ENCODE assay signal across 12 mouse cellular contexts in the genomic region with DNA sequence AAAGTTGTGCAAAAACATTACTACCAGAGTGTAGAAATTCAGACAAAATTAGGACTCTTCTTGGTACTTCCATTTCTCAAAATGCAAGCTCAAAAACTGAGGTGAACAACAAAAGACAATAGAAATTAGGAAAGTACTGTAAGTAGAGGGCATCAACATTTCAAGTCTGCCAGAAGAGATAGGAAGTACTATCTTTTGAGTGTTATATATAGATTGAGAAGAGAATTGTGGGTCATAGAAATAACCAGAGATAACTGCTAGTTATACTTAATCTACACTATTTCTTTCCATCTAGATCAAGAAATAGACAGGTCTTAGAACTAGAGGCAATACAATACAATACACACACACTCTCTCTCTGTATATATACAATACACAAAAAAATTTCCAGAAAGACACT. TPM values are rescaled to one million over a fixed set of nuclear protein-coding genes. Genes with fewer than 3 reads are reported as not detected.
DNase-seq lines count a peak whose midpoint lies in the region; ATAC-seq and TF ChIP-seq lines count a peak whose summit lies in the region.
"Had no signal": no experiment of that assay in that cellular context is flagged by ENCODE, and none has a peak within 500 bp of the region (broad histone marks: within the 10 kb centered on the region; RNA-seq: fewer than 3 reads in every experiment).

No protein-coding gene starts in this region.

- intact Hi-C loops in heart, postnatal 25 days (cut with DNase I), result no loop called here

- no peaks in the 10 kb centered on the region for H3K9me3 ChIP-seq in heart, embryonic 13.5 days
- no peaks in the 10 kb centered on the region for H3K9me3 ChIP-seq in neural tube, embryonic 13.5 days
- H3K9me3 ChIP-seq in liver, embryonic 12.5 days (replicated peaks), result no peaks in the 10 kb centered on the region

- H3K4me1 ChIP-seq in heart, embryonic 13.5 days, result peaks cover 57% of the 10 kb centered on the region
- H3K4me1 ChIP-seq in neural tube, embryonic 13.5 days (replicated peaks), result peaks cover 39% of the 10 kb centered on the region
- H3K4me1 ChIP-seq in liver, embryonic 12.5 days, result peaks cover 57% of the 10 kb centered on the region

- H3K4me2 ChIP-seq in heart, embryonic 13.5 days, result peak overlapping the region; percentile 83
- peak overlapping the region; percentile 84; the same call in 1 of the 2 replicates for H3K4me2 ChIP-seq in neural tube, embryonic 13.5 days
- H3K4me2 ChIP-seq in liver, embryonic 12.5 days, result peak overlapping the region; percentile 81
- H3K4me2 ChIP-seq in myocyte (ENCODE audit: low read depth), result peak overlapping the region; percentile 77

- no peak for TF ChIP-seq POLR2A in myocyte (IDR thresholded peaks at IDR 0.05; ENCODE audit: insufficient read length, low read depth)

- peaks cover 75% of the 10 kb centered on the region for H3K79me2 ChIP-seq in myocyte (ENCODE audit: control insufficient read depth, insufficient read depth)

- 0 out of 2 replicates have a peak overlapping the region, but pooled peaks have one; percentile 47 for H3K9ac ChIP-seq in heart, embryonic 13.5 days
- no peak overlapping the region for H3K9ac ChIP-seq in neural tube, embryonic 13.5 days
- H3K9ac ChIP-seq in liver, embryonic 12.5 days, result peak overlapping the region; percentile 31; the same call in 1 of the 2 replicates

- DNase-seq in heart, postnatal 25 days (ENCODE audit: low spot score), result no peak
- no peak for DNase-seq in neural tube, embryonic 10.5 days (ENCODE audit: extremely low spot score, low spot score)
- no peak for DNase-seq in ovary, postnatal 14 days (ENCODE audit: low spot score)
- DNase-seq in gastrocnemius, postnatal 25 days, result no peak
- DNase-seq: cerebellum, postnatal 10 days; heart, adult 18-20 months had no signal

- no peak overlapping the region for H3ac ChIP-seq in myocyte (ENCODE audit: control insufficient read depth, insufficient read length)

- no peaks in the 10 kb centered on the region for H3K36me3 ChIP-seq in heart, embryonic 13.5 days
- no peaks in the 10 kb centered on the region for H3K36me3 ChIP-seq in neural tube, embryonic 13.5 days
- no peaks in the 10 kb centered on the region for H3K36me3 ChIP-seq in liver, embryonic 12.5 days
- H3K36me3 ChIP-seq in myocyte (ENCODE audit: control insufficient read depth, insufficient read depth), result no peaks in the 10 kb centered on the region

- 0 out of 2 replicates have a peak overlapping the region, but pooled peaks have one; percentile 28 for H3K4me3 ChIP-seq in heart, embryonic 13.5 days
- H3K4me3 ChIP-seq in neural tube, embryonic 13.5 days, result no peak overlapping the region
- H3K4me3 ChIP-seq in liver, embryonic 12.5 days, result peak overlapping the region; percentile 22
- H3K4me3 ChIP-seq in myocyte, result no peak overlapping the region

- ATAC-seq in heart, embryonic 13.5 days (ENCODE audit: extremely low read depth, insufficient number of reproducible peaks, low FRiP score, low TSS enrichment), result no peak
- no peak for ATAC-seq in neural tube, embryonic 13.5 days (ENCODE audit: low read depth)
- ATAC-seq in liver, embryonic 12.5 days, result no peak
- ATAC-seq: CD4-positive, CD25-positive, alpha-beta regulatory T cell, adult 4 months; Patski had no signal

- H3K27me3 ChIP-seq in heart, embryonic 13.5 days (replicated peaks), result no peaks in the 10 kb centered on the region
- H3K27me3 ChIP-seq in neural tube, embryonic 13.5 days, result no peaks in the 10 kb centered on the region
- no peaks in the 10 kb centered on the region for H3K27me3 ChIP-seq in liver, embryonic 12.5 days (replicated peaks)
- no peaks in the 10 kb centered on the region for H3K27me3 ChIP-seq in myocyte (ENCODE audit: control insufficient read depth, insufficient read depth, insufficient read length)
- H3K27me3 ChIP-seq: Patski had no signal

- no peak overlapping the region for H3K27ac ChIP-seq in heart, embryonic 13.5 days (replicated peaks)
- H3K27ac ChIP-seq in neural tube, embryonic 13.5 days (replicated peaks), result no peak overlapping the region
- peak overlapping the region; percentile 72 for H3K27ac ChIP-seq in liver, embryonic 12.5 days

TF ChIP-seq in myocyte, 11 proteins besides CTCF, POLR2A, EP300 and RAD21:
- TF ChIP-seq MAX (IDR thresholded peaks at IDR 0.05; ENCODE audit: low read depth) (no peak), SRF (IDR thresholded peaks at IDR 0.05; ENCODE audit: control insufficient read depth, insufficient read length, low read depth) (no peak), CEBPB (IDR thresholded peaks at IDR 0.05; ENCODE audit: insufficient read depth, poor library complexity, severe bottlenecking) (no peak), REST (IDR thresholded peaks at IDR 0.05; ENCODE audit: insufficient read depth, insufficient read length) (no peak), MYOG (IDR thresholded peaks at IDR 0.05; ENCODE audit: control insufficient read depth in 1 of 3, insufficient read depth in 1 of 3, insufficient read length in 2 of 3, low read depth in 2 of 3) (no peak), E2F4 (IDR thresholded peaks at IDR 0.05; ENCODE audit: insufficient read depth) (no peak), POLR2AphosphoS2 (IDR thresholded peaks at IDR 0.05; ENCODE audit: insufficient read length, low read depth) (no peak), USF1 (IDR thresholded peaks at IDR 0.05; ENCODE audit: low read depth) (no peak), TCF3 (IDR thresholded peaks at IDR 0.05; ENCODE audit: insufficient read length, low read depth) (no peak), TCF12 (IDR thresholded peaks at IDR 0.05; ENCODE audit: insufficient read depth, poor library complexity, severe bottlenecking) (no peak), MYOD1 (IDR thresholded peaks at IDR 0.05; ENCODE audit: control insufficient read depth in 1 of 3, insufficient read length in 2 of 3, low read depth in 2 of 3) (no peak)

RNA-seq across cellular contexts. Expression of gene Kansl1, which starts 30.2 kb away (rescaled TPM):
- polyA plus RNA-seq in heart, embryonic 13.5 days (2015; fragmentation: Nextera tagmentation; extraction: Ambion mirVana), result 12.6 and 13.3 TPM in 2 replicates
- total RNA-seq in heart, postnatal 25 days (2021), result 10 to 100 TPM; 26.3 to 28.1 TPM
- polyA plus RNA-seq in neural tube, embryonic 13.5 days (2015; fragmentation: Nextera tagmentation; extraction: Ambion mirVana), result 28.9 and 30.9 TPM in 2 replicates
- 9.4 and 10.2 TPM in 2 replicates for polyA plus RNA-seq in liver, embryonic 12.5 days (2016; fragmentation: Nextera tagmentation; extraction: Ambion mirVana)
- polyA plus RNA-seq in myocyte (2012; fragmentation: generic; extraction: Trizol), result 15.6 TPM
- total RNA-seq in gastrocnemius, postnatal 25 days (2021), result 10 to 100 TPM; 18.1 to 18.6 TPM

Comparison
In these comparisons a context has a peak if more than half of its experiments do, and no peak if none do; other contexts are left out.
1. H3K4me3 ChIP-seq: peak in heart, embryonic 13.5 days (single experiment) and liver, embryonic 12.5 days (single experiment); none in neural tube, embryonic 13.5 days (single experiment) and myocyte (single experiment).
2. Peak in every context shown above with its lines, with median percentiles within 50 percentile points of each other: H3K4me2 ChIP-seq.